Mouse (Mus musculus): ENCODE results near the gene Crygc.

Crygc gene

DNA sequence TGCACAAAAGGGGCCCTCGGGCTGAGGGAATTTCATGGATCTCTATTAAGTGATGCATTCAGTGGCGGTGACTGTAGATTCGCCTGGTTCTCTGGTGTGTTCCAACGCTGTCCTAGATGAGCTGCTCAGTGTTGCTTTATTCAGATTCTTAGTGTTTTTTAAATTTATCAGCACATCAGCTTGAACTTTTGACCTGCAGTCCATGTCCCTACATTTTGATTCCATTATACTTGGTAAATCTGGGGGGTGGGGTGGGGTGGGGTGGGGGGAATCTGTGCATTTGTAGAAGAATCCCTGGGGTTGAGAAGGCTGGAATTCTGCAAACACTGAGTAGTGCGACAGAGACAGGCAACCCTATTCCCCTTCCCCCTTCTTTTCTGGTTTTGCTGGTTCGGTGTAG is at the start of gene Crygc:
Gene Crygc, minus strand, starts transcription at position 101 of the 400 bp plus-strand sequence.
- DNase-seq, result no peak

GRCm38 (mm10) chr1:65122574-65123372 is 49.3 kb upstream of the Crygc start, which contains the start of gene D630023F18Rik:
TSS of gene D630023F18Rik (minus strand) at chr1:65123214.
- no peak for DNase-seq

- no peak for DNase-seq
Measured at GRCm38 (mm10) chr1:65119438-65119837, 45.9 kb upstream of the Crygc start, which contains the start of gene Gm28845. TSS of gene Gm28845 (minus strand) at chr1:65119558.

DNA sequence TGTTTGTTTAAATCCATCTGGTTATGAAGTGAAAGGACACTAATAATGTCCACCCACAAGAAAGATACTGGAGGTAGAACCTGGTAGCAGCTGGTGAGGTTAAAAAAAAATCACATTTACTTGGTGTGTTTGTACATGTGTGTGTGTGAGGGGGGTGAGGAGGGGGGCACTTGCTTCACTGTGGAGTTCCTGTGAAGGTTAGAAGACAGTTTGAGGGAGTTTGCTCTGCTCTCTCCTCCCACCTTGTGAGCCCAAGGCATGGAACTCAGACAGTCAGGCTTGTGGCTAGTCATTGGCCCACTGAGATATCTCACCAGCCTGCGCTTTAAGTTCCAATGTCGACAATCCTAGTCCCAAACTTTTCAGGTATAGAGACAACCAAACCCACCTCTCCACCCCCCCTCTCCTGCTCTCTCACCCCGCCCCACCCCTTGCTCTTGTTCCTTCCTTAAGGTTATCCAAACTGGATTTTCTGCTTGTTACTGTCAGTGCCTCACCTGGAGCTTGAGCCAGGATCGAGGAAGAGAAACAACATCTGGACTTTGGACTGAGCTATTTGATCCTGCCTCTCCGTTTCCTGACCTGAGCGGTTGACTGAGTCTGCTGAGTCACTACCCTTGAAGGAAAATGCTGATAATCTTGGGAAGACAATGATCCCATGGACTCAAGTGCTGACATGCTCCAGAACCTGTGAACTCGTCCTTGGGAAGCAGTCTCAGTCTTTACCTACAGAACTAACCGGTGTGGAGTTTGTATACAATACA is 44.8 kb upstream of the Crygc start:
- no peak for DNase-seq

DNA sequence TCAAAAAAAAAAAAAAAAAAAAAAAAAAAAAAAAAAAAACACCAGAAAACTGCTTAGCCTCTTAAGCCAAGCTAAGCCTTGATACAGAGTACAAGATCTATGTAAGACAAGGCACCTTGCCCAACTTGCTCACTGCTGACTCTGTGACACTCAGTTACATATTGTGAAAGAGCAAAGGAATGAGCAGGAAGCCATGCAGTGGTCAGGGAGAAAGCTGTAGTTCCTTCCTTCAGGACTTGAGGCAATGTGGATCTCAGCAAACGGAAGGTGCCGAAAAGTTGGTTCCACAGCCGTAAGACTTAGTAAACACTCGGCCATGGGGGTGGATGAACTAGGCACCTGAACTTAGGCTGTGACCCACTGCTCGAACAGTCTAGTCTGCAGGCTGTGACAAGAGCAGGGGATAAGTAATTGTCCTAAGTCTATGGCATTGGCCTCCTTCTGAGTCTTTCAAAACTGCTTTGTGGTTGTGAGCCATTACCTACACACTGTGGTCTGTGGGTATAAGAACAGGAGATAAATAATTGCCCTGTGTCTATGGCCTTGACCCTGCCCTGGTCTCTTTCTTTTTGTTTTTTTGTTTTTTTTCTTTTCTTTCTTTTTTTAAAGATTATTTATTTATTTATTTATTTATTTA is 40.2 kb upstream of the Crygc start:
- DNase-seq, result no peak

- no peak for DNase-seq
Measured at GRCm38 (mm10) chr1:65112807-65113196, 39.3 kb upstream of the Crygc start.

- peak; percentile 76 for DNase-seq
Measured at GRCm38 (mm10) chr1:65112031-65112806, 38.7 kb upstream of the Crygc start.

DNA sequence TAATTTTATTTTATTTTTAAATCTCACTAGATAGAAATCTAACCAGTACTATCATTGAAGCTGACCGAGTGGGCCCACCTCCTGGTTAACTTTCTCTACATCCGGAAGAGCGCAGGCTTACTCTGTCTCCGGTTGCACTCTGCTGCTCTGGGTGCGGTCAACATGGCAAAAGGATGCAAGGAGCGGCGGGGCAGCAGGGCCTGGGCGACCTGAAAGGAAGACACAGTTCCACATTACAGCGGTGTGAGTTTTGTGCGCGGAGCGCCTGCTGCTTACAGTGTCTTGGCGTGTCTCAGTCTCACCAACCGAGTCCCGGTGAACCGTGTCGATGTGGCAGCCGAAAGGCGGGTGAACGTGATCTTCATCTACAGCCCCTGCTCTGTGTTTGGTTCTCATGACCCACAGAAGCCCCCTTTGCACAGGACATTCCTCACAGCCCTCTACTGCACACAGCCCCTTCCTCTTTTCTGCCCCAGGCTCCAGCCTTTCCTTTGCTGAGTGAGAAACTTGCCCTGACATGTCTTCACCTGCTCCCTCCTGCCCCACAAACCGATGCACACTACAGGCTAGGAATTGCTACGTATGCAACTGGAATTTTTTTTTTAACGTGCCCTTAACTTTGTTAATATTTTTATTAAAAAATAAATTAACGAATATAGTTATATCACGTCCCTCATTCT is 36.4 kb upstream of the Crygc start:
- no peak for DNase-seq

GRCm38 (mm10) chr1:65109196-65109595 is 35.7 kb upstream of the Crygc start:
- no peak for DNase-seq

GRCm38 (mm10) chr1:65107654-65108279 is 34.3 kb upstream of the Crygc start:
- no peak for DNase-seq

DNA sequence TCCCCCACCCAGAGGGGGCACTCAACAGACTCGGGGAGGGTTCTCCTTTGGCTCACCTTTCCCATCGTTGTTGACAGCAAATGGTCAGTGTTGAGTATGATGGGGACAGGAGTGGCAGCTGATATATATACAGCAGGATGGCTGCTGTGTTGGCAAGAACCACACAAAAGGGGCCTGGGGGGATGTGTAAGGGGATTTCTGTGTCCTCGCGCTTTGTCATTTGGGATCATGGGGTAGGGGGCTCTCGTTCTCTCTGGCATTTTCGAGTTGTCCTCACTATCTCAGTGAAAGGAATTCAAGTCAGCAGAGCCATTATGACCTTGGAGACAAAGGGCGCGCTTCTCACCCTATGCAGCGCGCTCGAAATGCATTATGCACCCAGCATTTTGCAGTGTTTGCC is 29.8 kb upstream of the Crygc start, which contains the start of gene Cryga:
Gene Cryga, minus strand, starts transcription at position 101 of the 400 bp plus-strand sequence.
- DNase-seq, result no peak

DNA sequence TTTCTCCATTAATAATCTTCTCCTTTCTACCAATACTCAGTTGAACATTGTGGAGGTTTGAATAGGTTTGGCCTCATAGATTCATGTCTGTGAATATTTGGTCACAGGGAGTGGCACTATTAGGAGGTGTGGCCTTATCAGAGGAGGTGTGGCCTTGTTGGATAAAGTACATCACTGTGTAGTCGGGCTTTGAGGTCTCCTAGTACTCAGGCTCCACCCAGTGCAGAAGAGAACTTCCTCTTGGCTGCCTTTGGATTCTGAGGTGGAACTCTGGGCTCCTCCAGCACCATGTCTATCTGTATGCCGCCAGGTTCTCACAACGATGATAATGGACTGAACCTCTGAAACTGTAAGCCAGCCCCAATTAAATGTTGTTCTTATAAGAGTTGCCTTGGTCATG is 23.5 kb upstream of the Crygc start:
- DNase-seq, result no peak

DNA sequence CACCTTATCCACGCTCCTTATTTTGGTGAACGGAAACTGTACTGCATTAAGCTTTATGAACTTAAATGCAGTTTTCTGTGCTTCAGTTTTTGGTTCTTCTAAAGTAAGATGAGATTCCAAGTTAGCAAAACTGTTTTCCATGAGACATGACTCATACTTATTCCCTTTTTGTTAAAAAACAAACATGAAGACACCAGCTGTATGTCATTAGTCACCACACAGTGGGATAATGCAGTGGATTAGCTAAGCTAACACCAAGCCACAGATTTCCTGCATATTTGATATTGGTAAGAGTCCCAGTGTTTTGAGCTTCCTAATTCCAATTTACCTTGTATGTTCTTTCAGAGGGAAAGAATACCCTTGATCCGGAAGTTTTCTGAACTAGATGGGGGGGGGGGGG is 18.1 kb upstream of the Crygc start:
- no peak for DNase-seq

GRCm38 (mm10) chr1:65090370-65090769 is 16.9 kb upstream of the Crygc start:
- DNase-seq, result no peak

DNA sequence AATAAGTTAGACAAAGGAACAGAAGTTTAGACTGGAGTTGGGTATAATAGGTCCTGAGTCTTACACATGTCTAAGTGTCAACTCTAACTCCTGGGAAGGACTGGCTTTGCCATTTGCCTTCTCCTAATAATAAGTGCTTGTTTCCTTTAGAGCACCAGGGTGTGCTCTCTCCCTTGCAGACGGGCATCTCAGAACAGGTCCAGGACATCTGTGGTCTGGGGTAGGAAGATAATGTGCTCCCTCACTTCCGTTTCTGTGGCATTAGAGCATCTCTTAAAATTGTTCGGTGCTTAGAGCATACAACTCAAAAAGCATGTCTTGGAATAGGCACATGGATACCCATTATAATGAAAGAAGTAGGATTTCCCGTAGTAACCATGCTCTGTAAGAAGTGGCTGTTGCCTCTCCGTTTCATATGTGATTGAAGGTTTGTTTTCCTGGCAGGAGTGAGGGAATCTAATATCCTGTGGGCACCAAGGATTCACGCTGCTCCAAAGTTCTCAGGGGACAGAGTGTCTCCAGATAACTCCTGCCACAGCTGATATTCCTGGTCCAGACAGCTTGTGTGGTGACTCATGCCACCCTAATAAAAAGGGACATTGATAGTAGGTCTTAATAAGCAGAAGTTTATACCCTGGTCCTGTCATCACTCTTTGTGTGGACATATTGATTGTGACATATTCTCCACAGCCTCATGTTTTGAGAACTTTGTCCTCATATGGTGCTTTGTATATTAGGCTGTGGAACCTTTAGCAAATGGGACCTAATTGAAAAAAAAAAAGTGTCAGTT is 15.3 kb upstream of the Crygc start:
- no peak for DNase-seq

DNA sequence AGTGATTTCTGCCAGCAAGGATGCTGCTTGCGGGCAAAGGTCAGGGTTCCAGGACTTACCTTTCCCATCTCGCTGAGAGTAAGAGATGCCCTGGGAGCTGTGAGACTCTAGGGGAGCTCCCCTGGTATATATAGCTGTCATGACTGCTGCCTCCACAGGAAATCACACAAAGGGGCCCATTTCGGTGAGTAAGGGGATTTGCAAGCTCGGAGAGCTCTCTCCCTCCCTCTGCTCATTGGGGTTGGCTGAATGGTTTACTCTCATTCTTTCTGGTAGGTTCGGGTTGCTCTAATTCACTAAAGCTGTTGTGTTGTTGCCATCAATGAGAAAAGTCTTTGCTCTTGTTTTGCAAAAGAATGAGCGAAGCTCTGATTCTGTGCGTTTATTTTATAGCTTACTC is 8.7 kb upstream of the Crygc start, which contains the start of gene Crygb:
Gene Crygb, minus strand, starts transcription at position 101 of the 400 bp plus-strand sequence.
- DNase-seq, result no peak

DNA sequence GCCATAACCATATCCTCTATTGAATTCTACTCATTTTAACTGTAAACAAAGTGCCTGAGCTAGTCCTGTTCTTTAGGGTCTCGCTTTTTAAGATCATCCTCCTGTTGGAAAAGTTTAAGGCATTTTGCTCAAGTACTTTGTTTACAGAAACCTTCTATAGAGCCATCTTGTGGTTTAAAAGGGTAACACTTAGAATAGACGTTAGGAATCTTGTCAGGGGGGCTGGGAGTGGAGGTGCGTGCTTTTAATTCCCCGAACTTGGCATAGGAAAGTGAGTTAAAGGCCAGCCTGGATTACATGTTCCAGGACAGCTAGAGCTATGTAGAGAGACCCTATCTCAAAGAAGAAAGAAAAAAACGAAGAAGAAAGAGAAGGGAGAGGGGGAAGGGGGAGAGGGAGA is 2.1 kb upstream of the Crygc start:
- DNase-seq, result no peak

GRCm38 (mm10) chr1:65067842-65068241 is 5.6 kb downstream of the Crygc start:
- DNase-seq, result no peak

GRCm38 (mm10) chr1:65064201-65064600 is 9.3 kb downstream of the Crygc start:
- DNase-seq, result no peak

DNA sequence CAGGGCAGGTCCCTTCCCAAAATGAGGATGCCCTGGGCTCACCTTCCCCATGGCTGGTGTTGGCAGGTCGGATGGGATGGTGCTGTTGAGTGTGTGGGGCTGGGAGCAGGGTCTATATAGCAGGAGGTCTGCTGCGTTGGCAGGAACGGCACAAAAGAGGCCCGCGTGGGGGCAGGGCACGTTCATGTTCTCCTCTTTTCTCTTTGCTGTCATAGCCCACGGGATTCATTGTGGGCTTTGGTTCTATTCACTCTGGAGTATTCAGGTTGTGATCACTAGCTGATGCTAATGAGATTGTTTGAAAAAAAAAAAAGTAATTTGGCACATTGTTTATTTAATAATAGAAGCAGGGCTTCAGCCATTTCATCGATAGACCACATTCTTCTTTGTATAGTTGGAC is 10.1 kb downstream of the Crygc start, which contains the start of gene Crygd:
Gene Crygd, minus strand, starts transcription at position 101 of the 400 bp plus-strand sequence.
- DNase-seq, result no peak

GRCm38 (mm10) chr1:65052140-65052539 is 21.3 kb downstream of the Crygc start:
- no peak for DNase-seq
